16 mouse cellular contexts compared by ENCODE assay signal in the genomic region with DNA sequence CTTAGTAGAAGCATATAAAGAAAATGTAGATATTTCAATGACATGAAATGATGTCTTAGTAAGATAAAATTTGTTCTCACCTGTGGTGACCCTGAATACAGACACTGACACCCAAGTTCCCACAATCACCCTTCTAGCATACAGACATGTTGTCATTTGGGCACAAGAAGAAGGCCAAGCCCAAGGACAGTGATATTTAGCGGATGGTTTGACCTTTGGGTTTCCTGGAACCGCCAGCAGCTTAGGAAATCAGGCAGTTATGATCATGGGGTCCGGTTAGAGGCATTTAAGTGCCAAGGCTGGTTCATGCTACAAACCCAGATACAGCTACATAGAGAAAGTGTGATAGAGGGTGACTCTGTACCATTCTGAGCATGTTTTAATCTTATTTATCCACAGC.
"Had no signal": no experiment of that assay in that cellular context is flagged by ENCODE, and none has a peak within 500 bp of the region (broad histone marks: within the 10 kb centered on the region; RNA-seq: fewer than 3 reads in every experiment).

No protein-coding gene starts in this region.

- DNase-seq: gastrocnemius, postnatal 14 days; gastrocnemius, postnatal 36 days; heart, adult 18-20 months; heart, postnatal 10 days; heart, postnatal 4 days; kidney, adult 11 months; kidney, adult 2 months; kidney, adult 9 months; kidney, postnatal 14 days; kidney, postnatal 36 days; layer of hippocampus, adult 9-11 months; layer of hippocampus, postnatal 36 days; liver; liver, embryonic 13.5 days had no signal

- ATAC-seq: hindbrain, postnatal 0 days; intestine, embryonic 16.5 days had no signal
